Mouse (Mus musculus): Measurements from ENCODE around the gene Galnt18. TPM values are rescaled to one million over a fixed set of nuclear protein-coding genes. Genes with fewer than 3 reads are reported as not detected.

Galnt18 gene
- polyA plus RNA-seq, 1 experiment, result not detected

- TF ChIP-seq GATA1 (IDR thresholded peaks at IDR 0.05; ENCODE audit: low read length), result no peak
Observed at GRCm38 (mm10) chr7:111589506-111590125, 190.2 kb downstream of the Galnt18 start.

- TF ChIP-seq GATA1 (IDR thresholded peaks at IDR 0.05; ENCODE audit: low read length), result no peak
Observed at GRCm38 (mm10) chr7:111588291-111588781, 191.4 kb downstream of the Galnt18 start.

- no peak for TF ChIP-seq GATA1 (IDR thresholded peaks at IDR 0.05; ENCODE audit: low read length)
Observed at GRCm38 (mm10) chr7:111580547-111580946, 199.2 kb downstream of the Galnt18 start.

- no peak for TF ChIP-seq GATA1 (IDR thresholded peaks at IDR 0.05; ENCODE audit: low read length)
Observed at GRCm38 (mm10) chr7:111575096-111575495, 204.7 kb downstream of the Galnt18 start.

GRCm38 (mm10) chr7:111572336-111572735 is 207.4 kb downstream of the Galnt18 start:
- TF ChIP-seq GATA1 (IDR thresholded peaks at IDR 0.05; ENCODE audit: low read length), result no peak

- no peak for TF ChIP-seq GATA1 (IDR thresholded peaks at IDR 0.05; ENCODE audit: low read length)
Observed at GRCm38 (mm10) chr7:111566838-111567237, 212.9 kb downstream of the Galnt18 start.

- TF ChIP-seq GATA1 (IDR thresholded peaks at IDR 0.05; ENCODE audit: low read length), result no peak
Observed at GRCm38 (mm10) chr7:111563316-111564110, 216.3 kb downstream of the Galnt18 start.

GRCm38 (mm10) chr7:111560097-111560496 is 219.7 kb downstream of the Galnt18 start:
- TF ChIP-seq GATA1 (IDR thresholded peaks at IDR 0.05; ENCODE audit: low read length), result no peak

GRCm38 (mm10) chr7:111559011-111559410 is 220.8 kb downstream of the Galnt18 start:
- no peak for TF ChIP-seq GATA1 (IDR thresholded peaks at IDR 0.05; ENCODE audit: low read length)

GRCm38 (mm10) chr7:111550987-111551386 is 228.8 kb downstream of the Galnt18 start:
- TF ChIP-seq GATA1 (IDR thresholded peaks at IDR 0.05; ENCODE audit: low read length), result no peak

- TF ChIP-seq GATA1 (IDR thresholded peaks at IDR 0.05; ENCODE audit: low read length), result no peak
Observed at GRCm38 (mm10) chr7:111547069-111547468, 232.7 kb downstream of the Galnt18 start.

- TF ChIP-seq GATA1 (IDR thresholded peaks at IDR 0.05; ENCODE audit: low read length), result no peak
Observed at GRCm38 (mm10) chr7:111545614-111546013, 234.2 kb downstream of the Galnt18 start.

GRCm38 (mm10) chr7:111537946-111538345 is 241.8 kb downstream of the Galnt18 start:
- TF ChIP-seq GATA1 (IDR thresholded peaks at IDR 0.05; ENCODE audit: low read length), result no peak

GRCm38 (mm10) chr7:111534826-111535405 is 244.9 kb downstream of the Galnt18 start:
- no peak for TF ChIP-seq GATA1 (IDR thresholded peaks at IDR 0.05; ENCODE audit: low read length)

GRCm38 (mm10) chr7:111528961-111529643 is 250.7 kb downstream of the Galnt18 start:
- no peak for TF ChIP-seq GATA1 (IDR thresholded peaks at IDR 0.05; ENCODE audit: low read length)

GRCm38 (mm10) chr7:111528462-111528861 is 251.3 kb downstream of the Galnt18 start:
- TF ChIP-seq GATA1 (IDR thresholded peaks at IDR 0.05; ENCODE audit: low read length), result no peak
